Mouse (Mus musculus) forebrain, embryonic 15.5 days (tissue): ENCODE measurements at regions not wholly inside any gene's neighbourhood (a gene's known extent, or its start where the extent isn't known, plus 50 kb on each side); places are given as distances from the start of the nearest gene placed in this dataset.
A peak's percentile ranks its signal among the peaks of the same experiment; 100 is the strongest.

Source experiments
- ATAC-seq: fragments of 200-750 bp; cut with Nextera tagmentation; replicated peaks from 2 replicates; pipeline ENCODE4 v1.8.0; 2017; ENCODE audit warnings: mild to moderate bottlenecking, moderate TSS enrichment, moderate library complexity
- H3K27ac ChIP-seq: fragments of 300-500 bp; sonication (generic); replicated peaks from 2 replicates; pipeline ENCODE4 v1.5.1; 2015; ENCODE audit warnings: mild to moderate bottlenecking, inconsistent platforms
- H3K27me3 ChIP-seq: fragments of 300-500 bp; sonication (generic); 2 replicates; pipeline ENCODE4 v1.6.1; 2015; ENCODE audit warnings: inconsistent platforms
- H3K36me3 ChIP-seq: fragments of 300-500 bp; sonication (generic); 2 replicates; pipeline ENCODE4 v1.6.1; 2015; ENCODE audit warnings: mild to moderate bottlenecking, inconsistent platforms
- H3K4me1 ChIP-seq: fragments of 300-500 bp; sonication (generic); 2 replicates; pipeline ENCODE4 v1.6.1; 2015; ENCODE audit warnings: inconsistent platforms
- H3K4me2 ChIP-seq: fragments of 300-500 bp; sonication (generic); replicated peaks from 2 replicates; pipeline ENCODE4 v1.6.1; 2015; ENCODE audit warnings: mild to moderate bottlenecking, inconsistent platforms
- H3K4me3 ChIP-seq: fragments of 300-500 bp; sonication (generic); 2 replicates; pipeline ENCODE4 v1.5.1; 2015; ENCODE audit warnings: mild to moderate bottlenecking, inconsistent platforms
- H3K9ac ChIP-seq: fragments of 300-500 bp; sonication (generic); replicated peaks from 2 replicates; pipeline ENCODE4 v1.6.1; 2015; ENCODE audit warnings: mild to moderate bottlenecking, inconsistent platforms
- H3K9me3 ChIP-seq: fragments of 300-500 bp; sonication (generic); 2 replicates; pipeline ENCODE4 v1.6.1; 2016; ENCODE audit warnings: inconsistent platforms
- WGBS: fragments of 180-500 bp; shearing (Covaris S2); methylation state at CpG from one replicate; pipeline ENCODE4 v1.1.7; 2015; ENCODE audit warnings: mixed read lengths; 5-methylcytosine and 5-hydroxymethylcytosine counted together

- Histone ChIP-seq H3K9ac (no peak overlapping the region), H3K27ac (peak overlapping the region; percentile 69), H3K4me2 (no peak overlapping the region), H3K27me3 (no peaks in the 10 kb centered on the region), H3K9me3 (no peaks in the 10 kb centered on the region), H3K36me3 (no peaks in the 10 kb centered on the region), H3K4me3 (no peak overlapping the region), H3K4me1 (peaks cover 31% of the 10 kb centered on the region)
- WGBS = 9% methylated on average over 7 of the region's 7 CpGs
- no peak; the same call in 1 of the 2 replicates for ATAC-seq
Observed at GRCm38 (mm10) chr12:109947886-109948433, 330.9 kb upstream of the Dio3 start.

- no peaks in the 10 kb centered on the region for H3K36me3 ChIP-seq
- peaks cover 31% of the 10 kb centered on the region for H3K4me1 ChIP-seq
- no peaks in the 10 kb centered on the region for H3K9me3 ChIP-seq
- no peak overlapping the region for H3K4me3 ChIP-seq
- 5% methylated on average over 16 of the region's 16 CpGs for WGBS
- H3K27me3 ChIP-seq = no peaks in the 10 kb centered on the region
- peak overlapping the region; percentile 69 for H3K27ac ChIP-seq
- H3K9ac ChIP-seq = no peak overlapping the region
- peak; percentile 89 for ATAC-seq
- no peak overlapping the region for H3K4me2 ChIP-seq
Observed at GRCm38 (mm10) chr12:109948434-109948984, 330.4 kb upstream of the Dio3 start.

GRCm38 (mm10) chr12:109949231-109949965, 329.5 kb upstream of the Dio3 start:
- H3K27ac ChIP-seq = peak overlapping the region; percentile 69
- WGBS = 49% methylated on average over 17 of the region's 17 CpGs
- no peak overlapping the region for H3K9ac ChIP-seq
- H3K9me3 ChIP-seq = no peaks in the 10 kb centered on the region
- H3K4me3 ChIP-seq = no peak overlapping the region
- no peak overlapping the region for H3K4me2 ChIP-seq
- ATAC-seq = no peak
- H3K4me1 ChIP-seq = peaks cover 31% of the 10 kb centered on the region
- H3K27me3 ChIP-seq = no peaks in the 10 kb centered on the region
- no peaks in the 10 kb centered on the region for H3K36me3 ChIP-seq

GRCm38 (mm10) chr12:109950632-109951031, 328.2 kb upstream of the Dio3 start:
- no peak for ATAC-seq
- Histone ChIP-seq H3K27ac (no peak overlapping the region), H3K9me3 (no peaks in the 10 kb centered on the region), H3K36me3 (no peaks in the 10 kb centered on the region), H3K27me3 (no peaks in the 10 kb centered on the region), H3K4me3 (no peak overlapping the region), H3K4me2 (no peak overlapping the region), H3K4me1 (peaks cover 31% of the 10 kb centered on the region), H3K9ac (no peak overlapping the region)
- 61% methylated on average over 6 of the region's 6 CpGs for WGBS

GRCm38 (mm10) chr12:109951473-109951872, 327.4 kb upstream of the Dio3 start:
- Histone ChIP-seq H3K27ac (no peak overlapping the region), H3K4me2 (no peak overlapping the region), H3K4me1 (peaks cover 31% of the 10 kb centered on the region), H3K4me3 (no peak overlapping the region), H3K9ac (no peak overlapping the region), H3K9me3 (no peaks in the 10 kb centered on the region), H3K36me3 (no peaks in the 10 kb centered on the region), H3K27me3 (no peaks in the 10 kb centered on the region)
- no peak for ATAC-seq
- 84% methylated on average over 12 of the region's 12 CpGs for WGBS

- no peak overlapping the region for H3K4me2 ChIP-seq
- H3K4me3 ChIP-seq = no peak overlapping the region
- WGBS = 82% methylated on average over 10 of the region's 10 CpGs
- ATAC-seq = no peak
- H3K36me3 ChIP-seq = no peaks in the 10 kb centered on the region
- no peak overlapping the region for H3K27ac ChIP-seq
- no peaks in the 10 kb centered on the region for H3K9me3 ChIP-seq
- no peaks in the 10 kb centered on the region for H3K27me3 ChIP-seq
- H3K4me1 ChIP-seq = peaks cover 31% of the 10 kb centered on the region
- no peak overlapping the region for H3K9ac ChIP-seq
Observed at GRCm38 (mm10) chr12:109951884-109952456, 326.9 kb upstream of the Dio3 start.

GRCm38 (mm10) chr12:109952933-109953332, 325.9 kb upstream of the Dio3 start:
- Histone ChIP-seq H3K4me3 (no peak overlapping the region), H3K27me3 (no peaks in the 10 kb centered on the region), H3K36me3 (no peaks in the 10 kb centered on the region), H3K27ac (no peak overlapping the region), H3K9me3 (no peaks in the 10 kb centered on the region), H3K4me2 (no peak overlapping the region), H3K4me1 (peaks cover 24% of the 10 kb centered on the region), H3K9ac (no peak overlapping the region)
- no peak for ATAC-seq
- WGBS = 66% methylated on average over 3 of the region's 3 CpGs

- Histone ChIP-seq H3K9ac (no peak overlapping the region), H3K36me3 (no peaks in the 10 kb centered on the region), H3K27ac (no peak overlapping the region), H3K9me3 (no peaks in the 10 kb centered on the region), H3K4me1 (0 out of 2 replicates have a peak, but pooled peaks cover under 1% of the 10 kb centered on the region), H3K4me2 (no peak overlapping the region), H3K27me3 (no peaks in the 10 kb centered on the region), H3K4me3 (no peak overlapping the region)
- WGBS = 62% methylated on average over 3 of the region's 3 CpGs
- no peak for ATAC-seq
Observed at GRCm38 (mm10) chr12:109957305-109957704, 321.6 kb upstream of the Dio3 start.

GRCm38 (mm10) chr12:109958357-109959085, 320.3 kb upstream of the Dio3 start:
- Histone ChIP-seq H3K9ac (no peak overlapping the region), H3K27ac (no peak overlapping the region), H3K36me3 (no peaks in the 10 kb centered on the region), H3K4me1 (no peaks in the 10 kb centered on the region), H3K4me2 (no peak overlapping the region), H3K27me3 (no peaks in the 10 kb centered on the region), H3K9me3 (no peaks in the 10 kb centered on the region), H3K4me3 (no peak overlapping the region)
- ATAC-seq = peak; percentile 83
- WGBS = 44% methylated on average over 18 of the region's 18 CpGs

- 86% methylated on average over 12 of the region's 12 CpGs for WGBS
- H3K9ac ChIP-seq = no peak overlapping the region
- no peaks in the 10 kb centered on the region for H3K9me3 ChIP-seq
- ATAC-seq = no peak
- no peak overlapping the region for H3K27ac ChIP-seq
- no peak overlapping the region for H3K4me3 ChIP-seq
- no peaks in the 10 kb centered on the region for H3K36me3 ChIP-seq
- H3K27me3 ChIP-seq = no peaks in the 10 kb centered on the region
- H3K4me2 ChIP-seq = no peak overlapping the region
- H3K4me1 ChIP-seq = no peaks in the 10 kb centered on the region
Observed at GRCm38 (mm10) chr12:109966776-109967175, 312.1 kb upstream of the Dio3 start.

GRCm38 (mm10) chr12:109968303-109968702, 310.6 kb upstream of the Dio3 start:
- no peaks in the 10 kb centered on the region for H3K4me1 ChIP-seq
- H3K4me2 ChIP-seq = no peak overlapping the region
- H3K4me3 ChIP-seq = no peak overlapping the region
- H3K27me3 ChIP-seq = no peaks in the 10 kb centered on the region
- no peaks in the 10 kb centered on the region for H3K9me3 ChIP-seq
- WGBS = 87% methylated on average over 7 of the region's 7 CpGs
- no peak for ATAC-seq
- H3K36me3 ChIP-seq = no peaks in the 10 kb centered on the region
- H3K9ac ChIP-seq = no peak overlapping the region
- no peak overlapping the region for H3K27ac ChIP-seq

GRCm38 (mm10) chr12:109971508-109971907, 307.4 kb upstream of the Dio3 start:
- WGBS = 68% methylated on average over 3 of the region's 3 CpGs
- Histone ChIP-seq H3K4me2 (no peak overlapping the region), H3K9me3 (no peaks in the 10 kb centered on the region), H3K4me3 (no peak overlapping the region), H3K4me1 (peaks cover 8% of the 10 kb centered on the region; the same call in 1 of the 2 replicates), H3K27me3 (no peaks in the 10 kb centered on the region), H3K9ac (no peak overlapping the region), H3K36me3 (no peaks in the 10 kb centered on the region), H3K27ac (no peak overlapping the region)
- ATAC-seq = no peak
